Mouse (Mus musculus) thymus, postnatal 10 days (tissue): ENCODE data around the gene Pus7l.
A peak's percentile ranks its signal among the peaks of the same experiment; 100 is the strongest.
"Not testable (repeated sequence)": the region's sequence is repeated elsewhere in the genome, so short reads cannot be mapped to it uniquely, and the experiment has no call there.

Experiments
- DNase-seq, 2 experiments: peaks; one replicate each; pipeline ENCODE4 v3.0.0; 2021; ENCODE audit warnings: low spot score in 2 of 2

Pus7l gene

DNA sequence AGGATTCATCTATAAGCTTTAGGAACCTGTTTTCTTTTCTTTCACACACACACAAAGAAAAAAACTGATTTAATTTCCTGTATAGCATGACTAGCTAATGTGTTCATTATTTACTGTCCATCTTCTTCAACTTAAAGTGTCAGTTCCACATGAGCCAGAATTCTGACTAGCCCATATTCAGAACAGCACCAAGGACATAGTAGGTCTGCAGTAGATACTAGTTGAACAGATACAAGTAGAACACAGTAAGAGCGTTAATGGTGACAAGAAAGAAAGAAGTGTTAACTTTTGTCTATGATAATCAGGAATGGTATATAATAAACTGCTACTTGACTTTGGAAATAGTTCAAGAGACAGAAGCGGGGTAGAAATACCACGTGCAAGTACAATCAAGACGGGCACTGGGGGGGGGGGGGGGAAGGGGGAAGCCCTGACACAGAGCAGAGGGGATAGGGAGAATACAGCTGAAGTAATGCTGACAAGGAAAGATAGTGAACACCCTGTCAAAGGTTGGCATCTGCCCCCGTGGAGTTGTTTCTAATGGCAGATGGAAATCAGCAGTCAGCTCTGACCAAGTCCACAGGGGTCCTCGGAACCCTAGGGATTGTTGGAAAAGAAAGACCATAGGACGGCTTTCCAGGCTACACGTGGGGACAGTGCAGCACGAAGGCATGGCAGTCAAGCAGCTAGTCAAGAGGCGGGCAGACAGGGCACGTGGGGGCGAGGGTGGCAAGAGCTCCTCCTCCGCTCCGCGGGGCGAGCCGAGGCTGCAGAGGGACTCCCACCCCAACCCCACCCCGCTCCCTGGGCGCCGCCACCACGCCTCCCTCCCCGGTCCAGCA is 559 bp downstream of the Pus7l start:
- no peak for DNase-seq

DNA sequence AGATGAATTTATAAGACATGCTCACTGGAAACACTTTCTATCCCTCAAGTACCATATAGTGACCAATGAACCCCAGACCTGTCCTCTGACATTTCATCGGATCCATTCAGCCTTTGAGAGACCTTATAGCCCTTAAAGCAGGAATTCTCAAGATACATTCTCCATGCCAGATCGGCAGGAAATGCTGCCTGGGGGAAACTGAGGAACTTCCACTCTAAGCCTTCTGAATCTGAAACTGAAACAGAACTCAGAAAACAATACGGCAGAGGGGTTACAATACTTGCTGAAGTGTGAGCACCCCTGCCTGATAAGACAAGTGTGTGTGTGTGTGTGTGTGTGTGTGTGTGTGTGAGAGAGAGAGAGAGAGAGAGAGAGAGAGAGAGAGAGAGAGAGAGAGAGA is 4.1 kb downstream of the Pus7l start:
- no peak for DNase-seq

DNA sequence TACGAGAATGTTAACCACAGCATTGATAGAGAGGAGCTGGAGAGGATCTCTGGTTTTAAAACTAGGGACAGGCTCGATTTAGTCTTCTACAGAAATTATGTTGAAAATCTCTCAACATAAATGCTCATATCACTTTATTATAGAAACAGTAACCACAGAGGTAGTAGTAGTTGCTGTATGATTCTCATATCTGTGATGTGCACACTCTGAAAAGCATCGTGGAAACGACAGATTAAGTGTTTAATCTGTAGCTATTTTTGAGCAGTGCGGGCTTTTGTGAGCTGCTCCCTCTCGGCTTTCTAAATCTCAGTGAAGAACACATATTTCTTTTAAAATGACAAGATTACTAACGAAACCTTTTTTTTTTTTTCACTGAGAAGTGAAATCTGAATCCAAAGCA is 7.8 kb downstream of the Pus7l start:
- no peak for DNase-seq

DNA sequence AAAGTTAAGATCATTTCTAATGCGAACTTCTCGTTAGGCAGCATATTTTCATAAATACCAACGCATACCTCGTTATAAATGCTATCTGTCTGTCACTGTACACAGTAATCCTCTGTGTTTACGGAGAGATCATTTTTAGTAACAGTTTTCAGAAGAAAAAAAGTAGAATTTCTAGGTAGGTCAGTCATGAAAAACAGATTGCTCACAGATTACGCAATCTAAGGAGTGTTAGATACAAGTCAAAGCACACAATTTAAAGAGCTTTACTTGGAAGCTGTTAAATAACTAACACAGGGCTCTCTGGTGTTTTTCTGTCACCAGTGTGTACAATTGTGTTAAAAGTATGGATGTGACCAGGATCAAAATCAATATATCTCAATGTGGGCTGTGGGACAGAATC is 10.4 kb downstream of the Pus7l start:
- no peak for DNase-seq

DNA sequence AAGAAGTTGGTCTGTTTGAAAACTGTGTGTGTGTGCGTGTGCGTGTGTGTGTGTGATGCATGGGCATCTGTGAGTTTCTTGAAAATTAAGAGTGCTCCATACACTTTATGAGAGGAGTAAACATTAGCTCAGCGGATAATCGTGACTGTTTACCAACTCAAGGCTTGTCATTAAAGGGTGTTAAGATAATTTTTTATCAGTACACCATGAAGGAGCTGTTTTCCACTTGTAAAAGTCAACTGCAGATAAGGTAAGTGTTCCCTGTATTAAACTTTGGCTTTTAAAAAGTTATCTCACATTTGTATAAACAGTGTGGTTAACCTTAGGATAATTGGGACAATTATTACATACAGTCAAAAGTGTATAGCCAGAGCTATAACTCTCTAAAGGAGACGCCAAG is 11.0 kb downstream of the Pus7l start:
- DNase-seq: no peak

DNA sequence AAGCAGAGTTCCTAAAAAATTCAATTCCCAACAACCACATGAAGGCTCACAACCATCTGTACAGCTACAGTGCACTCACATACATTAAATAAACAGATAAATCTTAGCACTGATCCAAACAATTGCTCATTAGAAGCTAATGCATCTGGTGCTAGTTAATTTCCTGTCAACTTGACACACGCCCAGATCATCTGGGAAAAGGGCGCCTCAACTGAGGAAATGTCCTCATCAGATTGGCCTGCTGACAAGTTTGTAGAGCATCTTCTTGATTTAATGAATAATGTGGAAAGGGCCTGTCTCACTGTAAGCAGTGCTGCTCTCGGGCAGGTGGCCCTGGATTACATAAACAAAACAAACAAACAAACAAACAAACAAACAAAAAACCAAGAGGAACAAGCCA is 12.8 kb downstream of the Pus7l start:
- DNase-seq: no peak

DNA sequence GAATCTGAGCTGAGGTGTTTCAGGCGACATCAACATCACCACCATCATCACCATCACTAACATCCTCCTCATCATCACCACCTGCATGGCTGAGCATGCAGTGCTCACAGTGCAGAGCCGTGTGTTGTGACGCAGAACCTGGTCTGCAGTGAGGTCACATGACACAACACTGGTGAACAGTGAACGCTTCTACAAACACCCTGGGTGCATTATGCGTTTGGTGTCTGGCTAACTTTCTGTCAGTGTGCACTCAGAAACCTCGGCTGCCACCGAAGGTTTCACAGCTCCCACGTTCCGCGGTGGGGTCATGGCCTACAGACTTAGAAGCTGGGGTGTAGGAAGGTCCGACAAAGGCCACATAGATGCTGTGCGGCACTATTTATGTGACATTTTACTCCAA is 18.4 kb downstream of the Pus7l start:
- no peak for DNase-seq

DNA sequence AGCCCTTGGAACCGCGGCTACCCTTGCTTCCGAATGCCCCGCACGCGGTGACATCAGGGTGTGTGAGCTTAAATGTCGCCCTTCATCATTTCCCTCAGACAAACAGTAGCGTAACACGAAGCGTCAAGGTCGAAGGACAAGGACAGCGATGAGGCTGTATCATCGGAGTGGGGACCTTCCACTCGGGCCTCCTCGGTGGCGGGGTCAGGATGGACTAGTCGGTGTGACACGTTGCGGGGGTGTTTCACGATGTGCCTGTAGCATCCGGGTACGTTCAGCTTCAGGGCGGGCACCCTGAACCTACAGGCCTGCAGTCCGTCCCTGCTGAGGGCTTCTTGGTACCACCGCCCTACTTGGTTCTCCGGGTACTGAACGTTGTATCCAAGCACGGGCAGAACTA is 20.1 kb downstream of the Pus7l start:
- no peak for DNase-seq

DNA sequence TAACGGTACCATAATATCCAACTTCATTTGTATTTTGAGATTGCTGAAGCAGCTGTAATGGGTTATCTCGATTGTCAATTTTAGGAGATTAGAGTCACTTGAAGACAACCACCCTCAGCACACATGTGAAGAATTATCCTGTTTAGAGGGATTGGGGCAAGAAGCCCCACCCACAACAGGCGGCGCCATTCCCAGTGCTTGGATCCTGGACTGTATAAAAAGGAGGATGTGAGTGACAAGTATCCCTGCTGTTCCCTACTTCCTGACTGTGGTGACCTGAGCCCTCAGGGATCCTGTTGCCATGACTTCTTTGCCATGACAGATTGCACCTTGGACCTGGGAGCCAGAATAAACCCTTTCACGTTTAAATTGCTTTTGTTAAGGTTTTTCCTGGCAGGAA is 22.4 kb downstream of the Pus7l start:
- no peak for DNase-seq

DNA sequence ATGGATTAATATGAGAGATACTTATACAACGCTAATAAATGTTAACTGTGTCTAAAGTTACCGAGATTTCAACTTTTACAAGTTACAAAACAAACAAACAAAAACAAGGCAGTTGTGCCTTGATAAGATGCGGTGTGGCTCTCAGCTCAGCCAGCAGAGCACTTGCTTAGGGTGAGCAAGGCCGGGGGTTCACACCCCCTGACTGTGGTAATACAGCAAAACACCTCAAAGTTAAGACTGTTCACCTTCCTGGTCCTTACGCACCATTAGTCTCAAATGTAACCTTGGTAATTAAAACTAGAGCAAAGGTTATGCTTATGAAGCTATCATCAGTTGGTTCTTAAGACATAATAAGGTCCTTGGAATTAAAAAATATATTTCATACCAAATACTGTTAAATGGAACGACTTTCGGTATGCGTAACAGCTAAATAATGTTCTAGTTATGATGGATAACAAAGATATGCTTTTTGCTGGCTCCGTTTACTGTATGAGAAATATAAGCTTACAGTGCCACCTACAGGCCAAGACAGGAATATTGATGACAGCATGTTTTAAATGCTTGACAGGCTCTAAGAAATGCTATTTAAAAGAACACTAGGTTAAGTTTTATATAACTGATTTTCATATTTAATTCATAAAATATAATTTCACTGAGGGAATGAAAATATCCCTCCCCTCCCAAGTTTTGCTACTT is 23.0 kb downstream of the Pus7l start:
- DNase-seq: peak in 1 of 2 experiments; percentile 57

DNA sequence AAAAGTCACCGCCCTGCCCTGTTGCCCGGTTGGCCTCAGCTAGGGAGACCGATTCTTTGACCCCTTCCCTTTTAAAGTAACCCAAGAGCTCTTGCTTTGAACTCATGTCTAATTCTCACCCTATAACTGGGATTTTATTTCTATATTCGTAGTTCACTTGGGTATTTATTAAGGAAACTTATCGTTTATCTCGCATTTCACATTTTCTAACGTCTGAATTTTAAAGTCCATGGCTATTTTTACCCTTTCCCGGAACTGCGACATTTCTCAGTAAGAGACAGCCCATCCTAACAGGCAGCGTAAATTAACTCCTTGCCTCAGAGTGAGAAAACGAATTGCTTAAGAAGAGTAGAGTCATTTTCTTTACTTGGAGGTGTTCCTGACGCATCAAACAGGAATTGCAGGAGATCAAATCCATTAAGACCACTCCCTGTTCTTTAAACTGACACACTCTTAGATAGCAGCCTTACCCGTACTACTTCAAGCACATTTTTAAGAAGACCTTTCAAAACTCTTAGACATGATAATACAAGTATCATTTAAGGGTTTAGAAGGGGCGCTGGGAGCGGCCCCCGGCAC is 25.3 kb downstream of the Pus7l start:
- DNase-seq: no peak

DNA sequence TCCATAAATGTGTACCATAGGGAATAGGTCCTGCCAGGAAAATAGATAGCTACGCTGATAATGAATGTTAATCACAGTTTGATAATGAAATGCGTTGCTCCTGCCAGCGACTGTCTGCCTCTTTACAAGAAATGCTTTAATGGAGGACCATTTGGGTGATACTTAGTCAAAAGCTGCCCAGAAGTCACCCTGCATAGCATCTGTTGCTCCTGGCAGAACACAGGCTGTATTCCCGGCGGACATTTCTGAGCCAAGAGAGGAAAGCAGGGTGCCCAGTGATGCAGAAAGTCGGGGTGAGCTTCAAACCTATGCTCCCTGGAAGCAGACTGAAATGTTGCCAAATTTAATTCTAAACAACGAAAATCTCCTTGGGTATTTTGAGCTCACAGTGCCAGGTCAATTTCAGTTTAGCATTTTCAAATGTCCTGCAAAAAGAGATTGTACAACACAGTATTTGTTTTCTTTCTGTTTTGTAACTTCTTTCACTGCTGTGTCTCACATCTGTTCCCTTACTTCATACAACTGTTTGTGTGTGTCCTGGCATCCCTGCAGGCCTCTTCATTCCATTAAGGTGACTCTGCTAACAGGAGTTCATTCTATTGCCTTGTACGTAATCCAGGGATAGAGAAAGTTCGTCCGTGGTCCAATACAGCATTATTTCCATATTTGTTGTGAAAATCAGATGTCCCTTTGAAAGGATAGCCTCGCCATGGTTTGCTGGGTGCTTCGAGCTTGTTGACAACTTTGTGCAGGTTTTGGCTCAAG is 39.7 kb downstream of the Pus7l start:
- no peak for DNase-seq

DNA sequence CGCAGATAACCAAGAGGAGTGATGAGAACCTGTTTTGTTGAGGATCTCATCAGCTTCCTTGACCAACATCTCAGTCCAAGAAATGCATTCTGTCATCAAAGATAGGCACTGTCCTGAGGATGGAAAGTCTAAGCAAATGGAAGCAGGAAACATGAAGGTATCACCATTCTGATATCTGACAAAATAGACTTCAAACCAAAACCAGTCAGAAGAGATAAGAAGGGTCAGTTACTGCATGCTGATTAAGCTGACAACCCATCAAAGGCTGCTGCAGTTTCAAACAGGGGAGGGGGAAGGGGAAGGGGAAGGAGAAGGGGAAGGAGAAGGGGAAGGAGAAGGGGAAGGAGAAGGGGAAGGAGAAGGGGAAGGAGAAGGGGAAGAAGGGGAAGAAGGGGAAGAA is 44.1 kb downstream of the Pus7l start:
- no peak for DNase-seq

DNA sequence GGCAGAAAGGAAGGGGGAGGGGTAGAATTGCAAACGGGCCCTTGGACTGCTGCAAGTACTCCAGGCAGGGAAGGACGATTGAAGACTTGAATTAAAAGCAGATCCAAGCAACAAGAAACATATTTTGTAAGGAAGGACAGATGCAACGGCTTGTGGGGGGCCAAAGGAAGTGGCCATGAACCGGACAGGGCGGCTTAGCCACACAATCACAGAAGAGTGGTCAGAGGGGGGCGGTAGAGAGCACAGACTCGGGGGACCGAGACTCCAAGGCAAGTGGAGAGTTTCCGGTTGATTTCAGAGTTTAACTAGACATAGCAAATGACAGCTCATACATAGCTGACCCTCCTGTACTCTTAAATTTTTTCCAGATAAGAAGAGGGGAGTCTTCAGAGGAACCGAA is 47.4 kb downstream of the Pus7l start:
- no peak for DNase-seq

DNA sequence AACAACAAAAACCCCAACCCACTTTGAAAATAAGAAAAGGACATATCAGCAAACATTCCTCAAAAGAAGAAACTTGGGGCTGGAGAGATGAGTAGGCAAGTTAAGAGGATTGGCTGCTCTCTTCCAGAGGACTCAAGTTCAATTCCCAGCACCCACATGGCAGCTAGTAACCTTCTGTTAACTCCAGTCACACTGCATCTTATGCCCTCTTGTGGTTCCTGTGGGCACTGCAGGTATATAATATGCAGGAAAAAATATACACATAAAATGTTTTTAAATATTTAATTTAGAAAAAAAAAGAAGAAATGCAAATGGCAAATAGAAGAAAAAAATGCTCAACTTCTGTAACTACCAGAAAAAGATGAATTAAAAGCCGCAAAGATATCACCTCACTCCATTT is 48.9 kb downstream of the Pus7l start:
- DNase-seq: no peak

DNA sequence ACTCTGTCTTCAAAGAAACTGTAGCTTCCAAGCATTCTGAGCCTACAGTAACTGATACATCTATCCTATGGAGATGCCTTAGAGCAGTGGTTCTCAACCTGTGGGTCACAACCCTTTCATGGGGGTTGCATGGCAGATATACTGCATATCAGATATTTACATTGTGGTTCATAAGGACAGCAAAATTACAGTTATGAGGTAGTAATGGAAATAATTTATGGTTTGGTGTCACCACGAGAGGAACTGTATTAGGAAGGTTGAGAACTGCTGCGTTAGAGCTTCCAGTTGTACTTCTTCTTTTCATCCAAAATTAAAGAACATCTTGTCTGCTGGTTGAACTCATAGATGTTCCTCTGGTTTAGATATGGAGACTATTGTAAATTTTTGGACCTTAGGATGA is 53.9 kb downstream of the Pus7l start:
- DNase-seq: no peak

DNA sequence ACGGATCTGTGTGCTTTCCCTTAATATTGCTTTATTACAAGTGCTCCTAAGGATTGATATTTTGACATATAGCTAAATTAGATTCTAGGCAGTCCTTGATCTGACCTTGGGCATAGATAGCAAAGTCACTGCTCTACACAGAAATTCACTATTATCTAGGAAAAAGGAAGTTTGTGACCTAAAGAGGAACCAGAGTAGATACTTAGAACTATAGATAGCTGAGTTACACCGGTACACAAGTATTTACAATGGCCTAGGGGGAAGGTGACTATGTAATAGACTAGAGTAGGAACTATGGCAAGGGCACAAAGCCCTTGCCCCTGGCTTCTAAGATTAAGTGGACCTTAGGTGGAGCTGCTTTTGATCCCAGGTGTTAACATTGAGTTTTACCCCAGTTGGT is 55.3 kb downstream of the Pus7l start:
- DNase-seq: not testable (repeated sequence)

DNA sequence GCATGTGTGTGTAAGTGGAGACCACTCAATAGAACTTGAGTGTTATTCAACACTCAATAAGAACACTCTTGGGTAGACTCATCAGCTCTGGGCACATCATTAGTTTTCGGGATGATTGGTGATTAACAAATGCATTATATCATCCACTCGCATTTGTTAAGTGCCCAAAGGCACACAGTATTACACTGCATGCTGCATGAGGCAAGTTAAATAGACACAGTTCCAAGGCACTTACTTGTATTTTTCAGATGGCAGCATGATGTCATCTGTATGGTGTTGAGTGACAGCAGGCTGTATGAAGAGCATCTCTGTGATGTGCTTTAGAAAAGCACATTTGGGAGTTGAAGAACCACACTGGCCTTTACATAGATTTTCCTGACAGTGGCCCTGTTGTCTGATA is 60.8 kb downstream of the Pus7l start:
- DNase-seq: no peak

DNA sequence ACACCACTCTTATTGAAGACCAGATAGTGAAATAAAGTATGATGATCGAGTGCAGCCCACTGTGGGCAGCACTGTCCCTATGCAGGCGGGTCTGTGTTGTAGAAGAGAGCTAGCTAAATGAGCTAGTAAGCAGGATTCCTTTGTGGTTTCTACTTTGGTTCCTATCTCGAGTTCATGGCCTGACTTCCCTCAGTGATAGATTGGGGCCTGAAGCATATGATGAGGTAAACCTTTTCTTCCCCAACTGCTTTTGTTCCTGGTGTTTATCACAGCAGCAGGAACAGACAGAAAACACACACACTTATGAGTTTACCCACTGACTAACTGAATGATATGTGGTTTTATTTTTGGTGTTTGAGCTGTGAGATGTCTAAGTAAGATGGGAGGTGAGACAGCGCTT is 62.6 kb downstream of the Pus7l start:
- DNase-seq: no peak

DNA sequence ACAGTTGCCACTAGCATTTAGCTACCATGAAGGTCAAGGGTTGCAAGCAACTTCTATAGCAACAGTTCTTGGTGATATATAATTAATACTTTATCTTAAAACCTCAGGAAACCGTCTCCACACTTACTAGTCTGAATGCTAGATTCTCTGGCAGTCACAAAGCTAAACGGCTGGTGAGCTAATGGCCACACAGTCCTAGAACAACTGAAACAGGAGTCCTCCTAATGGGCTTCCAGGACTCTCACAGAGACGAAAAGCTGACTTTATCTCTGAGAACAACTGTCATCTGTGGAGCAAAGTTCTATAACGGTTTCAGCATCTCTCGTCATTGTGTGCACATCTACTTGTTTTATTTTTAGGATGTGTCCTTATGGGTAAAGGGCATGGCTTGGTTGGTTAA is 63.1 kb downstream of the Pus7l start:
- no peak for DNase-seq

DNA sequence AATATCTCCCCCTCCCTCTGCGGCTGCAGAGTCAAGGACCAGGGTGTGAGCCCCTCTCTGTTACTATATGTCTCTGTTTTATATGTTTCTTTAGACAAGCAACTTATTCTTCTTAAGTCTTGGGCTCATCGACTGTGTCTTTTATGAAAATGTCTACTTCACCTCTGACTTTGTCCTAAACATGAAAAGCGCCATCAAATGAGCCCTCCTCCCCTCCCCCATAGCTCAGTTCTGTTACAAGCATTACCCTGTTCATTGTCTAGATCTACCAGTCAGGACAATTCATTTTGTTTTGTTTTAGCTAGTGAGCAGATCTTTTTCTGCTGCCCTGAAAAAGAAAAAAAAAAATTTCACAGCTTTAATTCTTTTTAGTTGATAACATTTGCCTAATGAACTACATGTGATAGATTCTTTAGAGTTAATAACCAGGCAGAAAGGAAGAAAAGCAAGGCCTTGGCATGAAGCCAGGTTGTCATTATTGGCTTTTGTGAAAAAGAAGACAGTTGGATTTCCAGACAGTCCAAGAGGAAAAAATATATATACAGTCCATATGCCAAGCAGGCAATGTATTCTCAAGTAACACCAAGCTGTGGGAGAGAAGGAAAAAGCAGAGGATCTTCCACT is 63.7 kb downstream of the Pus7l start:
- DNase-seq: no peak

DNA sequence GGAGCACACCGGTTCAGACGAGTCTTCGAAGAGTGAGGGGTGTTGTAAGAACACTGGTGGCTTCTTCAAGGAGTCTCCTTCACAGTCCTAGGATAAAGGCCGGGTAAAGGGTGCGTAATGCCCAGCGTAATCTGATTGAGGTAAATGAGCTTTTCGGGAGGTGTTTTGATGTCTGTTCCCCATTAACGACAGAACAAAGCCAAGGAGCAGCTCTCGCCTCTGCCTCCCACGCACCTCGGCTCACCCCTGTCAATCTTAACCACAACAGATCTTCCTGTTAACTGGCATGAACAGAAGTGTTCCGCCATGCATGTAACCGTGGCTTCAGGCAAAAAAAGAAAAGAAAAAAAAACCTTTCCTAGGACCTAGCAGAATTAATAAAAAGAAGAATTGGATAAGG is 64.6 kb downstream of the Pus7l start:
- peak; percentile 11 to 20 for DNase-seq
